Mouse (Mus musculus) Patski (cell line): Measurements from ENCODE around the gene Pip4k2c. TPM values are rescaled to one million over a fixed set of nuclear protein-coding genes. Genes with fewer than 3 reads are reported as not detected.
"Not testable (repeated sequence)": the region's sequence is repeated elsewhere in the genome, so short reads cannot be mapped to it uniquely, and the experiment has no call there.

Source experiments
- ATAC-seq: fragments of 100-300 bp; one replicate; pipeline ENCODE4 v1.8.0; 2021
- CTCF ChIA-PET: fragments of 350-600 bp; sonication (Branson Sonifier 250); formaldehyde crosslinking; loops from one replicate; lab custom pipeline; 2022; ENCODE audit warnings: inconsistent platforms; lab: Charles Lee
- POLR2A ChIA-PET: fragments of 350-600 bp; sonication (Branson Sonifier 250); formaldehyde crosslinking; loops from one replicate; lab custom pipeline; 2022; ENCODE audit warnings: antibody characterized with exemption, inconsistent platforms; lab: Charles Lee
- DNase-seq: peaks from one replicate; pipeline ENCODE4 v3.0.0-alpha.2; 2011; ENCODE audit warnings: low read depth, low spot score
- H3K27me3 ChIP-seq: fragments of 371-371 bp; one replicate; pipeline ENCODE4 v1.5.1; 2021
- CTCF ChIP-seq: fragments of 100-300 bp; IDR thresholded peaks from one replicate; pipeline ENCODE4 v1.5.1; 2021
- in situ Hi-C: fragments of 300-500 bp; cut with MboI; formaldehyde crosslinking; loops from 3 replicates; pipeline ENCODE4 v1.11.1; 2018; ENCODE audit warnings: low pct_unique_long_range_greater_than_20kb, mixed read lengths
- polyA plus RNA-seq: library from polyadenylated mRNA; unstranded; gene quantifications from one replicate; pipeline ENCODE4 v1.2.3, GENCODE M21; 2021

Pip4k2c gene
- polyA plus RNA-seq, 1 experiment from 2014 or later = 76.8 TPM

- no peak for TF ChIP-seq CTCF
- DNase-seq = no peak
- no peak for ATAC-seq
- no peaks in the 10 kb centered on the region for H3K27me3 ChIP-seq
- in situ Hi-C loops = no loop called here
- ChIA-PET CTCF (interaction anchor here (1.5 kb wide), 1 partner anchor 16 kb away, joined by 4 read pairs; no protein-coding TSS in a partner anchor), POLR2A (interaction anchor here (1.9 kb wide), 1 partner anchor 10 kb away, joined by 6 read pairs; no protein-coding TSS in a partner anchor)
These were observed 13.8 kb downstream of the Pip4k2c start for GRCm38 (mm10) chr10:127197505-127198110.

DNA sequence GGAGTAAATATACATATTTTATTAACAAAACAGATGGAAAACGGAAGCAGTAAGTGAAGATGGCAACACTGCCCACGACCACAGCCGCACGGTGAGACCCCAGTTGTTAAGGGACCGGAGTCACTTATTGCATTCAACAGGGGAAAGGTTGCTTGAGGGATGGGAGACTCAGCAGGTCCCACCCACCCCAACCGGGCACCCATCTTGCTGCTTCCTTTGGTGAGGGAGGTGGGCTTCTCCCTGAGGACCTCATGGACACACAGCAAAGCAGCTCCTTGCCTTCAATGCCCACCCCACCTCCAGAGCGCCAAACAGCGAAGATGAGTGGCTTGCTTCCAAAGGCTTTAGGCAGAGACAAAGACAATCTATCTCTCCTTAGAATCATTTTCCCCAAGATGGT, 14.3 kb downstream of the Pip4k2c start:
- DNase-seq (no peak), ATAC-seq (no peak)
- in situ Hi-C loops = no loop called here
- ChIA-PET POLR2A (interaction anchor here (1.9 kb wide), 1 partner anchor 9 kb away, joined by 6 read pairs; no protein-coding TSS in a partner anchor), CTCF (interaction anchor here (0.9 to 1.5 kb wide), 2 partner anchors 11 to 15 kb away, joined by 3 to 4 read pairs; no protein-coding TSS in a partner anchor)
- TF ChIP-seq CTCF = no peak
- no peaks in the 10 kb centered on the region for H3K27me3 ChIP-seq

GRCm38 (mm10) chr10:127196392-127196791, 15.0 kb downstream of the Pip4k2c start:
- in situ Hi-C loops = no loop called here
- POLR2A ChIA-PET = interaction anchor here (0.5 to 1.9 kb wide), 3 partner anchors 9 to 45 kb away, joined by 3 to 6 read pairs (median 3); no protein-coding TSS in a partner anchor
- CTCF ChIA-PET = interaction anchor here (0.6 to 1.5 kb wide), 4 partner anchors 11 to 62 kb away, joined by 3 to 4 read pairs (median 4); no protein-coding TSS in a partner anchor
- ATAC-seq (peak; percentile 65), DNase-seq (peak; percentile 79)
- no peaks in the 10 kb centered on the region for H3K27me3 ChIP-seq
- no peak for TF ChIP-seq CTCF

DNA sequence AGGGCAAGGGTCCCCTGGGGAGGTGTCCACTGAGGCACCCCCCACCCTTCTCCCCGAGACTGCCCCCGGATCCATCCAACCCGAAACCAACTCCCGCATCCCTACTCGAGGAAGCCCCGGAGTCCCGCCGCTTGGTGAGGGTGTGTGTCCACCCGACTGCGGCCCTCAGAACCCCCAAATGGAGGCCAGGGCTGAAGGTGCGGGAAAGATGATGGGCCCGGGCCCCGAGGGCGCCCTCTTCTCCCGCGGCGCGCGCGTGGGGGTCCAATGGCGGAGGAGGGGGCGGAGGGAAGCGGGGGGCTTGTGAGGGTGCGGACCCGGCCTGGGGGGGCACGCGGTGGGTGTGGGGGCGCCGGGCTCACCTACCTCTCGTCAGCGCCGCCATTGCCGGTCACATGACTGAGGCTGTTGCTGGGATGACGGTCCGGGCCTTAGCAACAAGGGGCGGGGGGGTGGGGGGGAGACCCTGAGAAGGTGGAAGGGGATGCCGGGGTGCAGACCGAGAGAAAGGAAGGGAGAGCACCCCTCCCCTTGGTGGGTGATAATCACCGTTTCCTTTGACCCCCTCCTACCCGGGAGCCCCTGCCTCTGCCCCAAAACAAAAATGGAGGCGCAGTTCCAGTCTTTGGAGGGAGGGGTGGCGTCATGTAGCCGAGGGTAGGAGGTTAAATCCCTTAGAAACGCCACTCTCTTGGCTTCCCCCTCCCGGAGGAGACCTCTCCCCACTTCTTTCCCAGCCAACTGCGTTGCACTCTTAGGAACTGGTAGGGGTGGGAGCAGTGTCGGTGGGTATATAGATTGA, 15.9 kb downstream of the Pip4k2c start, which contains the start of gene Dtx3:
TSS of gene Dtx3 (minus strand) at position 401 of the 802 bp plus-strand sequence.
- in situ Hi-C loops = no loop called here
- POLR2A ChIA-PET = interaction anchor here (1.9 kb wide), 1 partner anchor 8 kb away, joined by 6 read pairs; no protein-coding TSS in a partner anchor
- no peak for TF ChIP-seq CTCF
- H3K27me3 ChIP-seq = no peaks in the 10 kb centered on the region
- ATAC-seq (no peak), DNase-seq (no peak)
- CTCF ChIA-PET = interaction anchor here (1.1 kb wide), 1 partner anchor 15 kb away, joined by 4 read pairs; no protein-coding TSS in a partner anchor

GRCm38 (mm10) chr10:127194428-127195327, 16.7 kb downstream of the Pip4k2c start:
- POLR2A ChIA-PET = interaction anchor here (0.9 kb wide), 1 partner anchor 20 kb away, joined by 3 read pairs; no protein-coding TSS in a partner anchor
- in situ Hi-C loops = no loop called here
- no peak for TF ChIP-seq CTCF
- ATAC-seq = no peak
- no peak for DNase-seq
- CTCF ChIA-PET = interaction anchor here (1.3 kb wide), 1 partner anchor 85 kb away, joined by 3 read pairs; no protein-coding TSS in a partner anchor
- H3K27me3 ChIP-seq = no peaks in the 10 kb centered on the region

DNA sequence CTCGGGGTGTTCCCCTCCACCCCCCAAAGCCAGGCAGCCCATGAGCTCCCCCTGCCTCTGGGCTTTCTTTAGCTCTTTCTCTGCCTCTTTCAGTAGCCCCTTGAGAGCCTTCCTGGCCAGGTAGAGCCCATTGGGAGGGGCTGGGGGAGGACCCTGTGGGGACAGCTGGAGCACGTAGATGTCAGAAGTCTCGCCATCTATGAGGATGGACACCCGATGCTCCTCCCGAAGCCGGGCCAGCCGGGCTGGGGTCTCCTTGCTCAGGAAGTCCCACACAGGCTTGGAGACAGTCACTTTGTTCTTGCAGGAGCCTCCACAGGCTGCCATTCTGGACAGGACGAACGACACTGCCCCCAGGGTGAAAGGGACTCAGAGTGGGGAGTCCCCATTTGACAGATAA, 18.4 kb downstream of the Pip4k2c start:
- no peaks in the 10 kb centered on the region for H3K27me3 ChIP-seq
- ChIA-PET CTCF (interaction anchor here (1.3 kb wide), 1 partner anchor 84 kb away, joined by 3 read pairs; no protein-coding TSS in a partner anchor), POLR2A (no interaction called here)
- in situ Hi-C loops = no loop called here
- TF ChIP-seq CTCF = no peak
- DNase-seq = no peak
- no peak for ATAC-seq

DNA sequence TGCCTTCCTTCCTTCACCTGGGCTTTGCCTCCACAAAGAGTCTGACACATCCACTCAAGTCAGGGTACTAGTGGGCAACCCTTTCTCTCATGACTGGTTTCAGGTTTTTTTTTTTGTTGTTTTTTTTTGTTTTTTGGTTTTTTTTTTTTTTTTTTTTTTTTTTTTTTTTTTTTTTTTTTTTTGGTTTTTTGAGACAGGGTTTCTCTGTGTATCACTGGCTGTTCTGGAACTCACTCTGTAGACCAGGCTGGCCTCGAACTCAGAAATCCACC, 19.4 kb downstream of the Pip4k2c start:
- H3K27me3 ChIP-seq, CTCF ChIA-PET, POLR2A ChIA-PET, ATAC-seq, in situ Hi-C loops, DNase-seq: not testable (repeated sequence)

GRCm38 (mm10) chr10:127191191-127192056, 20.0 kb downstream of the Pip4k2c start:
- POLR2A ChIA-PET = no interaction called here
- in situ Hi-C loops = no loop called here
- DNase-seq = no peak
- CTCF ChIA-PET = interaction anchor here (1.0 to 1.4 kb wide), 2 partner anchors 13 to 20 kb away, joined by 3 read pairs; partner anchors contain the start of gene Pip4k2c
- H3K27me3 ChIP-seq = no peaks in the 10 kb centered on the region
- no peak for ATAC-seq
- no peak for TF ChIP-seq CTCF
